Mouse (Mus musculus) lung, embryonic 14.5 days (tissue): ENCODE measurements at regions not wholly inside any gene's neighbourhood (a gene's known extent, or its start where the extent isn't known, plus 50 kb on each side); places are given as distances from the start of the nearest gene placed in this dataset.

ENCODE experiments used
- ATAC-seq: fragments of 200-750 bp; cut with Nextera tagmentation; 2 replicates; pipeline ENCODE4 v1.8.0; 2017; ENCODE audit warnings: mild to moderate bottlenecking, moderate TSS enrichment, moderate library complexity; ENCODE audit not compliant: insufficient read depth
- DNase-seq: peaks from one replicate; pipeline ENCODE4 v3.0.0-alpha.2; 2015
- H3K27ac ChIP-seq: fragments of 300-500 bp; sonication (generic); 2 replicates; pipeline ENCODE4 v1.5.1; 2014; ENCODE audit warnings: low read depth, mild to moderate bottlenecking, moderate library complexity
- H3K27me3 ChIP-seq: fragments of 300-500 bp; sonication (generic); 2 replicates; pipeline ENCODE4 v1.6.1; 2014; ENCODE audit warnings: low read length, control low read depth; ENCODE audit not compliant: insufficient read depth
- H3K36me3 ChIP-seq: fragments of 300-500 bp; sonication (generic); 2 replicates; pipeline ENCODE4 v1.6.1; 2014; ENCODE audit warnings: control low read depth; ENCODE audit not compliant: insufficient read depth
- H3K4me1 ChIP-seq: fragments of 300-500 bp; sonication (generic); 2 replicates; pipeline ENCODE4 v1.6.1; 2014; ENCODE audit warnings: antibody characterized with exemption, control low read depth; ENCODE audit not compliant: insufficient read depth
- H3K4me2 ChIP-seq: fragments of 300-500 bp; sonication (generic); 2 replicates; pipeline ENCODE4 v1.6.1; 2014; ENCODE audit warnings: mild to moderate bottlenecking
- H3K4me3 ChIP-seq: fragments of 300-500 bp; sonication (generic); 2 replicates; pipeline ENCODE4 v1.5.1; 2014; ENCODE audit warnings: low read depth, low read length
- H3K9ac ChIP-seq: fragments of 300-500 bp; sonication (generic); 2 replicates; pipeline ENCODE4 v1.6.1; 2014
- H3K9me3 ChIP-seq: fragments of 300-500 bp; sonication (generic); 2 replicates; pipeline ENCODE4 v1.6.1; 2016; ENCODE audit warnings: low read depth, low read length, control low read depth
- CTCF ChIP-seq: IDR thresholded peaks from 2 replicates; pipeline ENCODE4 v1.5.1; 2016; ENCODE audit warnings: antibody characterized with exemption, low read depth
- WGBS: fragments of 180-500 bp; shearing (Covaris S2); extraction: QIAGEN DNeasy Blood & Tissue Kit; methylation state at CpG from one replicate; pipeline ENCODE4 v1.1.7; 2014; 5-methylcytosine and 5-hydroxymethylcytosine counted together

- Histone ChIP-seq H3K9me3 (no peaks in the 10 kb centered on the region), H3K27me3 (no peaks in the 10 kb centered on the region), H3K9ac (no peak overlapping the region), H3K4me2 (no peak overlapping the region), H3K27ac (no peak overlapping the region), H3K4me3 (no peak overlapping the region), H3K36me3 (no peaks in the 10 kb centered on the region), H3K4me1 (no peaks in the 10 kb centered on the region)
- TF ChIP-seq CTCF, result no peak
- DNase-seq (no peak), ATAC-seq (no peak)
- 88% methylated on average over 8 of the region's 8 CpGs for WGBS
Measured at GRCm38 (mm10) chr13:71036000-71036399, 194.4 kb upstream of the Adamts16 start.

GRCm38 (mm10) chr13:71034926-71035687 is 193.5 kb upstream of the Adamts16 start:
- Histone ChIP-seq H3K36me3 (no peaks in the 10 kb centered on the region), H3K4me2 (no peak overlapping the region), H3K4me1 (no peaks in the 10 kb centered on the region), H3K27me3 (no peaks in the 10 kb centered on the region), H3K9me3 (no peaks in the 10 kb centered on the region), H3K27ac (no peak overlapping the region), H3K9ac (no peak overlapping the region), H3K4me3 (no peak overlapping the region)
- DNase-seq (no peak), ATAC-seq (no peak)
- WGBS, result 77% methylated on average over 13 of the region's 13 CpGs
- no peak for TF ChIP-seq CTCF

GRCm38 (mm10) chr13:71008216-71008615 is 166.6 kb upstream of the Adamts16 start:
- H3K4me2 ChIP-seq, result no peak overlapping the region
- no peaks in the 10 kb centered on the region for H3K36me3 ChIP-seq
- H3K9ac ChIP-seq, result no peak overlapping the region
- no peak overlapping the region for H3K4me3 ChIP-seq
- H3K4me1 ChIP-seq, result no peaks in the 10 kb centered on the region
- no peak for ATAC-seq
- no peak overlapping the region for H3K27ac ChIP-seq
- no peaks in the 10 kb centered on the region for H3K27me3 ChIP-seq
- peak; percentile 81 for DNase-seq
- H3K9me3 ChIP-seq, result no peaks in the 10 kb centered on the region
- 15% methylated on average over 3 of the region's 3 CpGs for WGBS
- peak; percentile 53 for TF ChIP-seq CTCF

GRCm38 (mm10) chr13:71006117-71006516 is 164.5 kb upstream of the Adamts16 start:
- no peak for ATAC-seq
- WGBS, result 17% methylated on average over 1 of the region's 1 CpGs
- no peak overlapping the region for H3K4me3 ChIP-seq

GRCm38 (mm10) chr13:71003517-71003916 is 161.9 kb upstream of the Adamts16 start:
- Histone ChIP-seq H3K36me3 (no peaks in the 10 kb centered on the region), H3K4me2 (no peak overlapping the region), H3K27ac (no peak overlapping the region), H3K27me3 (no peaks in the 10 kb centered on the region), H3K4me1 (no peaks in the 10 kb centered on the region), H3K9me3 (no peaks in the 10 kb centered on the region), H3K9ac (no peak overlapping the region), H3K4me3 (no peak overlapping the region)
- no peak for ATAC-seq
- TF ChIP-seq CTCF, result no peak
- no peak for DNase-seq
- 60% methylated on average over 3 of the region's 3 CpGs for WGBS

More at GRCm38 (mm10) chr13:71006117-71006516, 164.5 kb upstream of the Adamts16 start:
- H3K4me2 ChIP-seq, result no peak overlapping the region
- H3K9me3 ChIP-seq, result no peaks in the 10 kb centered on the region
- DNase-seq, result peak; percentile 77
- H3K36me3 ChIP-seq, result no peaks in the 10 kb centered on the region
- TF ChIP-seq CTCF, result peak; percentile 73
- no peaks in the 10 kb centered on the region for H3K4me1 ChIP-seq
- H3K27ac ChIP-seq, result no peak overlapping the region
- no peaks in the 10 kb centered on the region for H3K27me3 ChIP-seq
- no peak overlapping the region for H3K9ac ChIP-seq

- H3K9me3 ChIP-seq, result no peaks in the 10 kb centered on the region
- ATAC-seq (no peak), DNase-seq (peak; percentile 82)
- H3K27ac ChIP-seq, result no peak overlapping the region
- no peak overlapping the region for H3K4me2 ChIP-seq
- peak; percentile 85 for TF ChIP-seq CTCF
- 8% methylated on average over 2 of the region's 2 CpGs for WGBS
- H3K36me3 ChIP-seq, result no peaks in the 10 kb centered on the region
- no peak overlapping the region for H3K9ac ChIP-seq
- no peaks in the 10 kb centered on the region for H3K27me3 ChIP-seq
- no peak overlapping the region for H3K4me3 ChIP-seq
- no peaks in the 10 kb centered on the region for H3K4me1 ChIP-seq
Measured at GRCm38 (mm10) chr13:71001278-71001677, 159.7 kb upstream of the Adamts16 start.

- H3K4me3 ChIP-seq, result no peak overlapping the region
- no peaks in the 10 kb centered on the region for H3K9me3 ChIP-seq
- no peaks in the 10 kb centered on the region for H3K27me3 ChIP-seq
- no peaks in the 10 kb centered on the region for H3K4me1 ChIP-seq
- no peak overlapping the region for H3K27ac ChIP-seq
- WGBS, result 66% methylated on average over 5 of the region's 5 CpGs
- DNase-seq (no peak), ATAC-seq (no peak)
- TF ChIP-seq CTCF, result no peak
- no peak overlapping the region for H3K9ac ChIP-seq
- no peak overlapping the region for H3K4me2 ChIP-seq
- no peaks in the 10 kb centered on the region for H3K36me3 ChIP-seq
Measured at GRCm38 (mm10) chr13:71000422-71001008, 158.9 kb upstream of the Adamts16 start.
